Mouse (Mus musculus): ENCODE results near the gene Dmd. TPM values are rescaled to one million over a fixed set of nuclear protein-coding genes. Genes with fewer than 3 reads are reported as not detected.

Gene Dmd
- polyA plus RNA-seq, 1 experiment from 2014 or later, result 12.3 TPM

- H3K9me3 ChIP-seq (ENCODE audit: control insufficient read depth, low read length), result no peaks in the 10 kb centered on the region
- H3K4me3 ChIP-seq (ENCODE audit: low read depth, low read length), result no peak overlapping the region
- ATAC-seq (ENCODE audit: low FRiP score), result no peak
- H3K4me2 ChIP-seq, result no peak overlapping the region
- no peaks in the 10 kb centered on the region; the same call in 1 of the 2 replicates for H3K27me3 ChIP-seq (ENCODE audit: control insufficient read depth, insufficient read depth, low read length)
- H3K9ac ChIP-seq (ENCODE audit: low read length), result no peak overlapping the region
- no peaks in the 10 kb centered on the region for H3K4me1 ChIP-seq (ENCODE audit: control insufficient read depth, insufficient read depth, low read length)
- H3K36me3 ChIP-seq (ENCODE audit: control insufficient read depth, insufficient read depth, low read length), result no peaks in the 10 kb centered on the region
- no peak overlapping the region for H3K27ac ChIP-seq (ENCODE audit: low read depth, low read length)
- DNase-seq (ENCODE audit: low spot score, missing footprints), result no peak
These were observed 2163.7 kb downstream of the Dmd start for GRCm38 (mm10) chrX:85112418-85112817.

DNA sequence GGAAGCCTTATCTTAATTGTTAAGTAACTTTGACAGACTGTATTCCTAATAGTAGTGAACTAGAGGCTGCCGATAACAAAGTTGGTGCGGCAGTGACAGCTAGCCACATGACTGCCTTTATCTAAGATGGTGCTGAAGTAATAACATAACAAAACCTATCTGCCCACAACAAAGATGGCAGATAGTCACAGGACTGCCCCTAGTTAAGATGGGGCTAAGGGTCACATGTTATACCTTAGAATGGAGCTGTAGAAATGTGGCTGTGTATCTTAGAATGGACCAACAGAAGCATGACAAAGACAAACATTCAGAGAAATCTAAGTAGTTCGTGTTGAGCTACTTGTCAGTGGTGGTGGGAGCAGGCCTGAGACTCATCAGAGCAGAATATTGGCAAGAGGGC is 2184.0 kb downstream of the Dmd start:
- ATAC-seq (ENCODE audit: low FRiP score), result no peak
- Histone ChIP-seq H3K4me2 (no peak overlapping the region), H3K4me1 (ENCODE audit: control insufficient read depth, insufficient read depth, low read length) (no peaks in the 10 kb centered on the region), H3K9ac (ENCODE audit: low read length) (no peak overlapping the region), H3K4me3 (ENCODE audit: low read depth, low read length) (no peak overlapping the region), H3K36me3 (ENCODE audit: control insufficient read depth, insufficient read depth, low read length) (no peaks in the 10 kb centered on the region), H3K27me3 (ENCODE audit: control insufficient read depth, insufficient read depth, low read length) (no peaks in the 10 kb centered on the region), H3K9me3 (ENCODE audit: control insufficient read depth, low read length) (no peaks in the 10 kb centered on the region), H3K27ac (ENCODE audit: low read depth, low read length) (no peak overlapping the region)
- DNase-seq (ENCODE audit: low spot score, missing footprints), result no peak
- 84% methylated on average over 3 of the region's 3 CpGs for WGBS

GRCm38 (mm10) chrX:85137293-85137692 is 2188.6 kb downstream of the Dmd start:
- DNase-seq (ENCODE audit: low spot score, missing footprints), result no peak
- Histone ChIP-seq H3K9me3 (ENCODE audit: control insufficient read depth, low read length) (no peaks in the 10 kb centered on the region), H3K4me3 (ENCODE audit: low read depth, low read length) (no peak overlapping the region), H3K4me2 (no peak overlapping the region), H3K27me3 (ENCODE audit: control insufficient read depth, insufficient read depth, low read length) (no peaks in the 10 kb centered on the region), H3K4me1 (ENCODE audit: control insufficient read depth, insufficient read depth, low read length) (no peaks in the 10 kb centered on the region), H3K27ac (ENCODE audit: low read depth, low read length) (no peak overlapping the region), H3K36me3 (ENCODE audit: control insufficient read depth, insufficient read depth, low read length) (no peaks in the 10 kb centered on the region), H3K9ac (ENCODE audit: low read length) (no peak overlapping the region)
- no peak for ATAC-seq (ENCODE audit: low FRiP score)
- 79% methylated on average over 5 of the region's 5 CpGs for WGBS

DNA sequence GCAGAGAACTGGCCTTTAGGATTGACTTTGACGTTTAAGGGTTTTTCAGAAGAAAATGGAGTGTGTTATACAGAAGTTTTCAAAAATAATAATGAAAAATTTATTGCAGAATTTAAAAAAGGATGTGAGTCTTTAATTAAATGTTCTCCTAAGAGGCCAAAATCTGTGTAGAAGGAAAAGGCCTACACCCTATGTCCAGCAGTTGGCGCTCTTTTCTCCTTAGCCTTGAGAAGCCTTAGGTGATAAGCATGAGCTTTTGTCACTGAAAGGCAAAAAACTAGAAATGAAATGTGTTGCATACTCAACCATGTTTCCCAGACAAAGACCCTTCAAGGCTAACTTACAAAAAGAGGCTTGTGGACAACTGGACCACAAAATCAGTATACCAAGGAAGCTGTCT is 2222.6 kb downstream of the Dmd start:
- Histone ChIP-seq H3K9me3 (ENCODE audit: control insufficient read depth, low read length) (no peaks in the 10 kb centered on the region), H3K9ac (ENCODE audit: low read length) (no peak overlapping the region), H3K4me2 (no peak overlapping the region), H3K36me3 (ENCODE audit: control insufficient read depth, insufficient read depth, low read length) (no peaks in the 10 kb centered on the region), H3K27me3 (ENCODE audit: control insufficient read depth, insufficient read depth, low read length) (no peaks in the 10 kb centered on the region), H3K27ac (ENCODE audit: low read depth, low read length) (no peak overlapping the region), H3K4me3 (ENCODE audit: low read depth, low read length) (no peak overlapping the region), H3K4me1 (ENCODE audit: control insufficient read depth, insufficient read depth, low read length) (no peaks in the 10 kb centered on the region)
- ATAC-seq (ENCODE audit: low FRiP score), result no peak
- no peak for DNase-seq (ENCODE audit: low spot score, missing footprints)
- 69% methylated on average over 2 of the region's 2 CpGs for WGBS

DNA sequence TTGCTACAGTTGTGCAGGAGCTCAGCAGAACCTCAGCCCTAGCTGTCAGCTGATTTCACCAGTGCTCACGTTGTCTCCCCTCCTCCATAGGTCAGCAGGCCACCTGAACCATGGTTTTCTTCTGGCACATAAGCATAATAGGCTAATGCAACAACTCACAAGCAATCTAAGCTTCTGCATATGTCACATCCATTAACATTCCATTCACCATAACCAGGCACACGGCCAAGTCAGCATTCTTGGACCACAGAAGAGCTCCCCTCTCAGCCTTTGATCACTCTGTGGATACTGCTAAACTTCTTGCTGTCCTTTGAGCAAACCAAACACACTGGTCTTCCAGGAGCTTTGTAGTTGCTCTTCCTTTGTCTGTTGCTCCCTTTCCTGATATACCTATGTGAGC is 2238.9 kb downstream of the Dmd start:
- Histone ChIP-seq H3K4me3 (ENCODE audit: low read depth, low read length) (no peak overlapping the region), H3K9ac (ENCODE audit: low read length) (no peak overlapping the region), H3K36me3 (ENCODE audit: control insufficient read depth, insufficient read depth, low read length) (no peaks in the 10 kb centered on the region), H3K4me1 (ENCODE audit: control insufficient read depth, insufficient read depth, low read length) (no peaks in the 10 kb centered on the region), H3K9me3 (ENCODE audit: control insufficient read depth, low read length) (no peaks in the 10 kb centered on the region), H3K4me2 (no peak overlapping the region), H3K27me3 (ENCODE audit: control insufficient read depth, insufficient read depth, low read length) (peaks cover 2% of the 10 kb centered on the region; the same call in 1 of the 2 replicates), H3K27ac (ENCODE audit: low read depth, low read length) (no peak overlapping the region)
- WGBS, result 73% methylated on average over 2 of the region's 2 CpGs
- ATAC-seq (ENCODE audit: low FRiP score), result no peak
- no peak for DNase-seq (ENCODE audit: low spot score, missing footprints)

DNA sequence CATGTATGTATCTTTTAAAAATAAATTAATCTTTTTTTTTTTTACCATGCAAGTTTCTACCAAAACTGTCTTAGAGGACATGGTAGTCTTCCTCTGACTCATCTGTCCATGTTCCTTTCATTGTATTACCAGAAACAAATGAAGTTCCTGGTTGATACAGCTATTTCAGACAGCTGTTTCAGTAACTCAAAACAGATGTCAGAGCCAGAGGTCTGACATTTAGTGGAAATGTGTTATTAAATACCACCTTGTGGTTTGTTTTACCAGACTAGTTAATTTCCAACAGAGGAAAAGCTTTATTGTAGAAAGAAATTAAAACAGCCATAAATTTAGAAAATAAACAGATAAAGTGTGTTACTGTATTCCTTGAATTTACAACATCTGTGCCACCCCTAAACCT is 2245.2 kb downstream of the Dmd start:
- Histone ChIP-seq H3K36me3 (ENCODE audit: control insufficient read depth, insufficient read depth, low read length) (no peaks in the 10 kb centered on the region), H3K27me3 (ENCODE audit: control insufficient read depth, insufficient read depth, low read length) (no peaks in the 10 kb centered on the region; the same call in 1 of the 2 replicates), H3K27ac (ENCODE audit: low read depth, low read length) (no peak overlapping the region), H3K9me3 (ENCODE audit: control insufficient read depth, low read length) (no peaks in the 10 kb centered on the region), H3K4me1 (ENCODE audit: control insufficient read depth, insufficient read depth, low read length) (no peaks in the 10 kb centered on the region), H3K4me2 (no peak overlapping the region), H3K4me3 (ENCODE audit: low read depth, low read length) (no peak overlapping the region), H3K9ac (ENCODE audit: low read length) (no peak overlapping the region)
- DNase-seq (ENCODE audit: low spot score, missing footprints) (no peak), ATAC-seq (ENCODE audit: low FRiP score) (no peak)

- no peaks in the 10 kb centered on the region for H3K36me3 ChIP-seq (ENCODE audit: control insufficient read depth, insufficient read depth, low read length)
- ATAC-seq (ENCODE audit: low FRiP score) (no peak), DNase-seq (ENCODE audit: low spot score, missing footprints) (no peak)
- H3K27me3 ChIP-seq (ENCODE audit: control insufficient read depth, insufficient read depth, low read length), result no peaks in the 10 kb centered on the region
- H3K4me1 ChIP-seq (ENCODE audit: control insufficient read depth, insufficient read depth, low read length), result no peaks in the 10 kb centered on the region
- no peak overlapping the region for H3K4me2 ChIP-seq
- no peak overlapping the region for H3K9ac ChIP-seq (ENCODE audit: low read length)
- 87% methylated on average over 5 of the region's 5 CpGs for WGBS
- H3K27ac ChIP-seq (ENCODE audit: low read depth, low read length), result no peak overlapping the region
- no peaks in the 10 kb centered on the region for H3K9me3 ChIP-seq (ENCODE audit: control insufficient read depth, low read length)
- H3K4me3 ChIP-seq (ENCODE audit: low read depth, low read length), result no peak overlapping the region
These were observed 2249.0 kb downstream of the Dmd start for GRCm38 (mm10) chrX:85197688-85198087.

GRCm38 (mm10) chrX:85199398-85199797 is 2250.7 kb downstream of the Dmd start:
- H3K27me3 ChIP-seq (ENCODE audit: control insufficient read depth, insufficient read depth, low read length), result no peaks in the 10 kb centered on the region
- no peak overlapping the region for H3K4me3 ChIP-seq (ENCODE audit: low read depth, low read length)
- H3K4me1 ChIP-seq (ENCODE audit: control insufficient read depth, insufficient read depth, low read length), result no peaks in the 10 kb centered on the region
- ATAC-seq (ENCODE audit: low FRiP score) (no peak), DNase-seq (ENCODE audit: low spot score, missing footprints) (no peak)
- 89% methylated on average over 3 of the region's 3 CpGs for WGBS
- no peak overlapping the region for H3K9ac ChIP-seq (ENCODE audit: low read length)
- no peaks in the 10 kb centered on the region for H3K9me3 ChIP-seq (ENCODE audit: control insufficient read depth, low read length)
- H3K4me2 ChIP-seq, result no peak overlapping the region
- H3K36me3 ChIP-seq (ENCODE audit: control insufficient read depth, insufficient read depth, low read length), result no peaks in the 10 kb centered on the region
- no peak overlapping the region for H3K27ac ChIP-seq (ENCODE audit: low read depth, low read length)

GRCm38 (mm10) chrX:85207001-85207400 is 2258.3 kb downstream of the Dmd start:
- WGBS, result 93% methylated on average over 2 of the region's 2 CpGs
- H3K4me1 ChIP-seq (ENCODE audit: control insufficient read depth, insufficient read depth, low read length), result no peaks in the 10 kb centered on the region
- H3K27ac ChIP-seq (ENCODE audit: low read depth, low read length), result no peak overlapping the region
- no peak overlapping the region for H3K9ac ChIP-seq (ENCODE audit: low read length)
- no peak for DNase-seq (ENCODE audit: low spot score, missing footprints)
- H3K4me3 ChIP-seq (ENCODE audit: low read depth, low read length), result no peak overlapping the region
- no peaks in the 10 kb centered on the region for H3K27me3 ChIP-seq (ENCODE audit: control insufficient read depth, insufficient read depth, low read length)
- H3K36me3 ChIP-seq (ENCODE audit: control insufficient read depth, insufficient read depth, low read length), result no peaks in the 10 kb centered on the region
- no peak overlapping the region for H3K4me2 ChIP-seq
- ATAC-seq (ENCODE audit: low FRiP score), result no peak
- H3K9me3 ChIP-seq (ENCODE audit: control insufficient read depth, low read length), result no peaks in the 10 kb centered on the region

- H3K4me1 ChIP-seq (ENCODE audit: control insufficient read depth, insufficient read depth, low read length), result no peaks in the 10 kb centered on the region
- H3K27ac ChIP-seq (ENCODE audit: low read depth, low read length), result no peak overlapping the region
- no peak for ATAC-seq (ENCODE audit: low FRiP score)
These were observed 2278.2 kb downstream of the Dmd start for GRCm38 (mm10) chrX:85226883-85227282.

More at GRCm38 (mm10) chrX:85226883-85227282, 2278.2 kb downstream of the Dmd start:
- H3K27me3 ChIP-seq (ENCODE audit: control insufficient read depth, insufficient read depth, low read length), result no peaks in the 10 kb centered on the region; the same call in 1 of the 2 replicates
- H3K9me3 ChIP-seq (ENCODE audit: control insufficient read depth, low read length), result no peaks in the 10 kb centered on the region
- no peak for DNase-seq (ENCODE audit: low spot score, missing footprints)
- H3K4me3 ChIP-seq (ENCODE audit: low read depth, low read length), result no peak overlapping the region
- H3K9ac ChIP-seq (ENCODE audit: low read length), result no peak overlapping the region
- H3K4me2 ChIP-seq, result no peak overlapping the region
- H3K36me3 ChIP-seq (ENCODE audit: control insufficient read depth, insufficient read depth, low read length), result no peaks in the 10 kb centered on the region

All from midbrain, embryonic 11.5 days (tissue).